Comparison of ENCODE assay signal across 11 mouse cellular contexts in the genomic region with DNA sequence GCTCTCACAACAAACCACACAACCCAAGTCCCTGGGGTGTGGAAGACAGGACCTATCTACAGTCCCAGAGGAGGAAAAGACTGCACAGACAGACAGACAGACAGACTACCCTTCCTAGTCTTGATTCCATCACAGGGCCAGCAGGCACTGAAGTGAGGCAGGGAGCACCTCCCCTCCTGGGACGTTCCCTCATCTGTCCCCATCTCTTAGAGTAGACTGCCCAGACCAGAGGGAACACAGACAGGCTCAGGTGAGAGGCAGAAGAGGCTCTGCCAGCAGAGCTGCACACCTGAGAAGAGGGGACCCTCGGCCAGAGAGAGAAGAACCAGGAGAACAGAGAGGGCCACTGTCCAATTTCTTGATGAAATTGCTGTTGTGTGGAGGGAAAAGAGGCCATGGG. TPM values are rescaled to one million over a fixed set of nuclear protein-coding genes. Genes with fewer than 3 reads are reported as not detected.
A peak's percentile ranks its signal among the peaks of the same experiment; 100 is the strongest.
DNase-seq lines count a peak whose midpoint lies in the region; TF ChIP-seq lines count a peak whose summit lies in the region.
"Had no signal": no experiment of that assay in that cellular context is flagged by ENCODE, and none has a peak within 500 bp of the region (broad histone marks: within the 10 kb centered on the region; RNA-seq: fewer than 3 reads in every experiment).

No protein-coding gene starts in this region.

- no peak for DNase-seq in gastrocnemius, adult 2 months
- no peak for DNase-seq in gastrocnemius, postnatal 10 days
- no peak for DNase-seq in left cerebral cortex, adult 2 months (ENCODE audit: extremely low spot score in 1 of 2, low spot score in 2 of 2)
- DNase-seq in left cerebral cortex, postnatal 10 days (ENCODE audit: extremely low spot score in 1 of 2, low spot score in 2 of 2): no peak
- no peak for DNase-seq in layer of hippocampus, adult 9-10 months (ENCODE audit: low spot score)

- peaks cover 90% of the 10 kb centered on the region for H3K79me2 ChIP-seq in myocyte (ENCODE audit: control insufficient read depth, insufficient read depth)

- H3K4me2 ChIP-seq in myocyte (ENCODE audit: low read depth): peak overlapping the region; percentile 66
- H3K4me2 ChIP-seq: heart, embryonic 15.5 days; hindbrain, embryonic 14.5 days; intestine, embryonic 15.5 days had no signal

- intact Hi-C loops in gastrocnemius, adult 2 months (cut with DNase I): loop anchor here (1.0 to 10.0 kb wide), 3 partner anchors 130 to 287 kb away; no protein-coding TSS in a partner anchor
- intact Hi-C loops in left cerebral cortex, adult 2 months (cut with DNase I): loop anchor here (1.0 to 2.0 kb wide), 2 partner anchors 130 to 291 kb away; no protein-coding TSS in a partner anchor
- intact Hi-C loops in left cerebral cortex, postnatal 10 days (cut with DNase I): loop anchor here (5.0 kb wide), 1 partner anchor 130 kb away; no protein-coding TSS in a partner anchor

- peak overlapping the region; percentile 72 for H3K27ac ChIP-seq in gastrocnemius, adult 2 months
- H3K27ac ChIP-seq in left cerebral cortex, adult 2 months: peak overlapping the region; percentile 93
- H3K27ac ChIP-seq: heart, embryonic 10.5 days; hindbrain, embryonic 10.5 days; hindbrain, embryonic 14.5 days; intestine, embryonic 15.5 days had no signal

- H3K27me3 ChIP-seq in myocyte (ENCODE audit: control insufficient read depth, insufficient read depth, insufficient read length): no peaks in the 10 kb centered on the region
- H3K27me3 ChIP-seq: heart, embryonic 15.5 days; intestine, embryonic 15.5 days had no signal

- no peak for TF ChIP-seq CTCF in gastrocnemius, adult 2 months (IDR thresholded peaks at IDR 0.05)
- no peak for TF ChIP-seq CTCF in left cerebral cortex, adult 2 months (IDR thresholded peaks at IDR 0.05)

- no peak overlapping the region for H3K4me3 ChIP-seq in gastrocnemius, adult 2 months
- no peak overlapping the region for H3K4me3 ChIP-seq in left cerebral cortex, adult 2 months
- H3K4me3 ChIP-seq in myocyte: no peak overlapping the region
- H3K4me3 ChIP-seq: heart, embryonic 10.5 days; heart, embryonic 15.5 days; hindbrain, embryonic 10.5 days; intestine, embryonic 15.5 days had no signal

- no peak overlapping the region for H3ac ChIP-seq in myocyte (ENCODE audit: control insufficient read depth, insufficient read length)

- H3K36me3 ChIP-seq in myocyte (ENCODE audit: control insufficient read depth, insufficient read depth): no peaks in the 10 kb centered on the region
- H3K36me3 ChIP-seq: heart, embryonic 15.5 days; intestine, embryonic 15.5 days had no signal

- TF ChIP-seq POLR2A in myocyte (IDR thresholded peaks at IDR 0.05; ENCODE audit: insufficient read length, low read depth): no peak

TF ChIP-seq in myocyte, 11 proteins besides CTCF, POLR2A, EP300 and RAD21:
- no peak for TF ChIP-seq SRF (IDR thresholded peaks at IDR 0.05; ENCODE audit: control insufficient read depth, insufficient read length, low read depth)
- no peak for TF ChIP-seq POLR2AphosphoS2 (IDR thresholded peaks at IDR 0.05; ENCODE audit: insufficient read length, low read depth)
- no peak for TF ChIP-seq USF1 (IDR thresholded peaks at IDR 0.05; ENCODE audit: low read depth)
- no peak for TF ChIP-seq TCF3 (IDR thresholded peaks at IDR 0.05; ENCODE audit: insufficient read length, low read depth)
- no peak for TF ChIP-seq TCF12 (IDR thresholded peaks at IDR 0.05; ENCODE audit: insufficient read depth, poor library complexity, severe bottlenecking)
- TF ChIP-seq E2F4 (IDR thresholded peaks at IDR 0.05; ENCODE audit: insufficient read depth): no peak
- no peak for TF ChIP-seq MAX (IDR thresholded peaks at IDR 0.05; ENCODE audit: low read depth)
- no peak for TF ChIP-seq MYOG (IDR thresholded peaks at IDR 0.05; ENCODE audit: control insufficient read depth in 1 of 3, insufficient read depth in 1 of 3, insufficient read length in 2 of 3, low read depth in 2 of 3)

RNA-seq across cellular contexts. Expression of gene Slc23a2, which starts 33.0 kb away (rescaled TPM):
- 10 to 100 TPM in 1 of 2 experiments, 1 to 10 TPM in 1; 7.7 to 10.8 TPM for total RNA-seq in gastrocnemius, adult 2 months (2021)
- 10 to 100 TPM in 1 of 2 experiments, 1 to 10 TPM in 1; 7.9 to 13.7 TPM for total RNA-seq in gastrocnemius, postnatal 10 days (2021)
- total RNA-seq in left cerebral cortex, adult 2 months (2021): 100 to 1,000 TPM; 142 to 162 TPM
- 10 to 100 TPM; 99.1 to 99.3 TPM for total RNA-seq in left cerebral cortex, postnatal 10 days (2021)
- 14.5 TPM for polyA plus RNA-seq in myocyte (2012; fragmentation: generic; extraction: Trizol)

Comparison
In these comparisons a context has a peak if more than half of its experiments do, and no peak if none do; other contexts are left out.
1. RNA of gene Slc23a2, which starts 33.0 kb away (total RNA-seq): 142 to 162 TPM in left cerebral cortex, adult 2 months and 99.1 to 99.3 TPM in left cerebral cortex, postnatal 10 days; 7.9 to 13.7 TPM in gastrocnemius, postnatal 10 days and 7.7 to 10.8 TPM in gastrocnemius, adult 2 months; every median in the first group is over 4 times any median in the second.